Mouse (Mus musculus) frontal cortex, adult (tissue): ENCODE measurements around the gene Tnfrsf9.
"Not testable (repeated sequence)": the region's sequence is repeated elsewhere in the genome, so short reads cannot be mapped to it uniquely, and the experiment has no call there.

Experiments
- ATAC-seq: cut with Nextera tagmentation; 2 replicates; pipeline ENCODE4 v1.9.2; 2017; ENCODE audit warnings: mild to moderate bottlenecking, moderate library complexity, mixed read lengths; ENCODE audit not compliant: low TSS enrichment

The Tnfrsf9 gene

GRCm38 (mm10) chr4:150914290-150914733 lies at the start of gene Tnfrsf9, which contains the start of gene Park7:
Gene Tnfrsf9 (plus strand): TSS chr4:150914562.
Gene Park7 (minus strand): TSS chr4:150914437.
- peak; percentile 73 for ATAC-seq

DNA sequence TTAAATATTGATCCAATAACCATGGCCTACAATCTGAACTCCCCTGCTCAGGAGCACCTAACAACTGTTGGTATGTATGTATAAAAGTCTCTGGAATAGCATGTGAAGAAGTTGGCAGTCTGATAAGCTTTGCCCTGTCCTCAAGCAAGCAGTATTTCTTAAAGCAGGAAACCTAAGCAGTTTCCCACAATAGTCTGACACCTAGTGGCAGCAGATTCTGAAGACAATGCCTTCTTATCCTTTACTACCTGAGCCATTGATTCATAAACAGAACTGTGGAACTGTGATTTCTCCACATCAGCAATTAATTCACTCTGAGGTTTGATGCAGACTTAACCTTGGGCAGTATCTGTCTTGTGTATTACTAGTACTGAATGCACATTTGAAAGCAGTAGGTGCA lies 49.0 kb upstream of the Tnfrsf9 start:
- ATAC-seq, result no peak

DNA sequence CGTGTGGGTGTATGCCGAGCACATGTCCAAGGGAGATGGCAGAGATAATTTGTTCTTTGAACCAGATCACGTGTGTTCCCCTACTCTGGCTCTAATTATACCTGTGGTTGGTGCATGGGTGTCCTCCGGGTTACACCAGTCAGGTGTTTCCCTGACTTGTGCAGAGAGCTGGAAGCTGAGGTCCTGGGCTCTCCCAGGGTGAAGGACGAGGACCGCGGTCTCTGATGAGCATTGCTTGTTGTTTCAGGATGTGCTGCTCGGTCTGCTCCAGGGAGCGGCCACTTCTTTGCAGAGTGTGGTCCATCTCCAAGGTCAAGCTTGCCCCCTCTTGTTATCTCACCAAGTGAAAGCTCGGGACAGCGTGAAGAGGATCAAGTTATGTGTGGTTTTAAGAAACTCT lies 48.3 kb upstream of the Tnfrsf9 start:
- no peak for ATAC-seq

DNA sequence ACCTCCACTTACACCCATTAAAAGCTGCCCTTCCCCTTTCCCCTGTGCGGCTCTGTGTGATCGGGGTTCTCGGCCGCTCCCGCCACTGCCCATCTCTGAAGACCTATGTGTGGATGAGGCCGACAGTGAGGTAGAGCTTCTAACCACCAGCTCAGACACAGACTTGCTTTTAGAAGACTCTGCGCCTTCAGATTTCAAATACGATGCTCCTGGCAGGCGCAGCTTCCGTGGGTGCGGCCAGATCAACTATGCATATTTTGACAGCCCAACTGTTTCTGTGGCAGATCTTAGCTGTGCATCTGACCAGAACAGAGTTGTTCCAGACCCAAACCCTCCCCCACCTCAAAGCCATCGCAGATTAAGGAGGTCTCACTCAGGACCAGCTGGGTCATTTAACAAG lies 47.9 kb upstream of the Tnfrsf9 start:
- peak; percentile 64; the same call in 1 of the 2 replicates for ATAC-seq

GRCm38 (mm10) chr4:150868161-150868560 lies 46.2 kb upstream of the Tnfrsf9 start:
- no peak for ATAC-seq

- no peak for ATAC-seq
Observed at GRCm38 (mm10) chr4:150868859-150869258, 45.5 kb upstream of the Tnfrsf9 start.

DNA sequence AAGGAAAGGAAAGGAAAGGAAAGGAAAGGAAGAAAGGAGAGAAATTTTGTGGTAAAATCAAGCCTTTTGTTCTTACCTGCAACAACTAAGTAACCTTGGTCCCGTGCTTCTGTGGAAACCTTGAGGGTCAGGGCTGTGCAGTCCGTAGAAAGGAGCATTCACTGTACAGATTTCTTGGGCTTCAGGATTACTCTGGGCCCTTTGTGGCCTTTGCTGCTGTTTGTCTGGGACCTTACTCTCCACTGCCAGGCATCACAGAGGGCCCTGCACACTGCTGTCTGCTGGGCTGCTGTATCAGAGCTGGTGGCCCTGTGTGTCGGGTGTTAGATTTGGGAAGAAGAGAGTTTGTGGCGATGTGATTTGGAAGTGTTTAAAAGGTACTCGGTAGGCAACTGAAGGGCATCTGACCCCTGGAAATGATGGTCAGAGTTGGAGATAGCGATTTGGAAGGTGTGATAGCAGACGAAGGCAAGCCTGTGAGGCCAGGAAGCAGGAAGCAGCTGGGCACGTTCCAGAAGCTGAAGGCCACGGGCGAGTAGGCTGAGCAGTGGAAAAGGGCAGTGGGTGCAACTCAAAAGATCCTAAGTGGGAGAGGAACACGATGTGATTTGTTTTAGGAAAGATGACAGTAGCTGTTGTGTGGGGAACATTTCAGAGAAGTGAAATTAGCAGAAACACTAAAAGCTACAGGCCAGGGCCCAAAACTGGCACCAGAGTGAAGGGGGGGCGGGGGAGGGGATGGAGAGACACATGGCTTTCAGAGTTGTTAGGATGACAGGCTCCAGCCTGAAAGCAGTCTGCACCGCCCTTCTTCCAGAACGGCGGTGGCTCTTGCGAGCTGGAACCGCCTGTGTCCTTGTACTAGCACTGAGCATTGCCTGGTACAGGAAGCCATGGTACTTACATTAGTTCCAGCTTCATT lies 44.8 kb upstream of the Tnfrsf9 start:
- ATAC-seq, result no peak

DNA sequence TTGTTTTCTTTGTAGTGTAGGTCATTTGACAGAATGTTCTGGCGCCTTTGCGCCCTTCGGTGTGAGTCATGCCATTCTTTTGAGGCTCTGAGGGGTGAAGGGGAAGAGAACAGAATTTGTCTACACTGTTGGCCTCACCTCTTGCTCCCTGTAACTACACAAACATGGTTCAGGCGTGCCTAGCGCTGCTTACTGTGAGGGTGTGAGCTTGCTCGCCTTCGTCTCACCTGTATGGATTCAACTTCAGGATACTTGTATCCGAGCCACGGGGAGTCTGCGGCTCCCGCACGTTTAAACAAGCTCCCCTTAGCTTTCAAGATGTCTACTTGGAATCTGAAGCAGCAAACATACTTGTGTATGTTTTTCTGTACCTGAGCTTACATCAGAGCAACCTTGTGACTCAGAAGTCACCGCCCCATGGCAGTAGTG lies 43.4 kb upstream of the Tnfrsf9 start:
- ATAC-seq, result no peak

DNA sequence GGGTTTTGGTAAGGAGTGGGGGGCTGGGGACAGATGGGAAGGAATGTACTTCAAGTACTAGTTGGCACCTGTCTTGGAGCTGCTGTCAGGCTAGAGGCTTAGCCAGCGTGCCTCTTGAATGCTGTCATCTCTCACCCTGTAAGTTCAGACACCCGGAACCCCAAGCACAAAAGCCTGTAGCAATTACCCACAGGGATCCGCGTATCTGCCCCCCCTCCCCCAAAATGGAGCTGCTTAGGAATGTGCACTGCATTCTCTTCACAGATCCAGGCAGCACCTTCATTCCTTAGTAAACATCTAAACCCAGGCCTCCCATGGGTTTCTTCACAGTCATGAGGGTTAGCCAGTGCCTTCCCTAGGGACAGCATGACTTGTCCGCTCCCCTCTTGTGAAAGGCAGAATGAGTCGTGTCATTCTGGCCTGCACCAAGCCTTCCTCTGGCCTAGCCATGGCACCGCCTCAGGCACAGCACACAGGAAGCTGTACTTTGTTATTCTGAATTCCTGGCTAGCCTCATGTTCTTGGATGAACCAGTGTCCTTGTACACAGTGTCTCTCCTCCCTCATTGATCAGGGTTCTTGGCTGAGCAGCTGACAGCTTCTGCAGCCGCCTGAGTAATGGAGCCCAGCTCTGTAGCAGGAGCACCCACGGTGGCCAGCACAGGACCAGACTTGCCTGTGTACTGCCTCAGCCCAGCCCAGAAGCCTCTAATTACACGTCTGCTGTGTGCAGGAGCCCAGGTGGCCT lies 42.8 kb upstream of the Tnfrsf9 start:
- ATAC-seq, result peak; percentile 55; the same call in 1 of the 2 replicates

DNA sequence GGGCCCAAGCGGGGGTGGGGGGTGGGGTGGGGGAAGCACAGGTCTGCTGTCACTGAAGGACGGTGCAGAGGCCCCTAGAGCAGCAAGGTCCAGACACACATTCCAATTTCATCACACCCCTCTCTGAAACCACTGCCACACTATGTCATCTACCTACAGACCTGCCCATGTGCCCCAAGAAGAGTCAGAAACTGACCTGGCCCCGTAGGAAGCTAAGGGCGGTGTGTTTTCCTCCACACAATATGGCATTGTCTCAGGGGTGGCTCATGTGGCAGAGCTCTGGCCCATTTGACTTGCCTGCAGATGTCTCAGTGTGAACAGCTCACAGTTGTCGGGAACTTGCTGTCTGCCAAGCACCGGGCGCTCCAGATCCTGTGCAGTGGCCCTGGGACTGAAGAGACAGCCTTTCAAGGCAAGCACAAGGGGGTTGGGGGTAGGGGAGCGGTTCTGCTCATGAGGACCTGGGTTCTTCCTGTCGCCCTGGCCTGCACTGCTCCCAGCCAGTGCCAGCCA lies 42.2 kb upstream of the Tnfrsf9 start:
- ATAC-seq, result peak; percentile 70

DNA sequence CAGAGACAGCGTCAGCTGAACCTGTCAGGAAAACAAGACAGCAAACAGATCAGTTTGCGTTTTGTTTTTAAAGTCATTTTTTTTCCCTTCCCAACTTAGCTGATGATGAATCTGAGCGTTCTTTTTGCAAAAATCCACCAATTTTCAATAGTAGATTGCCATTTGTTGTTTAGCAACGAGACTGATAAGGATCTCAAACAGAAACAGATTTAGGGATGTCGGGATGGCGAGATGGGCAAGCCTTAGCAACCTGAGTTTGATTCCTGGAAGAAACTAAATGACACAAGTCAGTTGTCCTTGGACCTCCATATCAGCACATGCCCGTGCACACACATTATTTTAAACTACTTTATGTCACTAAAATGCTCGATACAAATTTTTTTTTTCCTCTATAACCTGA lies 41.7 kb upstream of the Tnfrsf9 start:
- ATAC-seq, result no peak

GRCm38 (mm10) chr4:150874416-150874815 lies 39.9 kb upstream of the Tnfrsf9 start:
- ATAC-seq, result not testable (repeated sequence)

DNA sequence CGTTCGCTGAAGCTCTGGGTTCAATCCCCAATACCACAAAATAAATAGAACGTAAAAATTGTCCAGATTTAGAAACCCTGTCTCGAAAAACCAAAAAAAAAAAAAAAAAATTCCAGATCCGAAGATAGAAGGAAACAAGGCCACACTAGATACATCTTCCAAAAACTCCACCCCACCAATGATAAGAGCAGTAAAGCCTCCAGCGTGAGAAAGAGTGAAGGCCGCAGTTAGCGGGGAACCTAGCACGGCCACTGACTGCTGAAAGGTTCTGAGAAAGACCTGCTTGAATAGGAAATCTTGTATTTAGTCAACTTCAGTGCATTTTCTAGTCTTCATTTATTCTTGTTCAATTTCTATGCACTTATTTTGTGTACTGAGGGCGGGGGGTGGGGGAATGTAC lies 39.0 kb upstream of the Tnfrsf9 start:
- ATAC-seq, result no peak

DNA sequence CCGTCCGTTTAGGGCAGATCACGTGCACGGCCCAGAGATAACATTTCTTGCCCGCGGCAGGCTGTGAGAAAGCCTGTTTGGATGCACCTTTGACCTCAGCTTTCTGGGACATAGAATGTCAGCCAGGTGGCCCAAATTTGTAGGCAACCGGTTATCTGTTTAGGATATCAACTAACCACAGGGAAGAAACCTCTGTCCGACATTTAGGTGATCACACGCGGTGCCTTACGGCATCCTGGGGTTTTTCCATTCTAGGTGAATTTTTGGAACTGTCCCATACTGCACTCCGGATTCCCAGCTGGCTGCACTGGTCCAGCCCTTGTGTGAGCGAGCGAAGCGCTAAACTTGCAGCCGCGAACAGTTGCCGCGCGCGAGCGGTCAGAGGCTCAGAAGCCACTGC lies 34.7 kb upstream of the Tnfrsf9 start:
- ATAC-seq, result no peak

DNA sequence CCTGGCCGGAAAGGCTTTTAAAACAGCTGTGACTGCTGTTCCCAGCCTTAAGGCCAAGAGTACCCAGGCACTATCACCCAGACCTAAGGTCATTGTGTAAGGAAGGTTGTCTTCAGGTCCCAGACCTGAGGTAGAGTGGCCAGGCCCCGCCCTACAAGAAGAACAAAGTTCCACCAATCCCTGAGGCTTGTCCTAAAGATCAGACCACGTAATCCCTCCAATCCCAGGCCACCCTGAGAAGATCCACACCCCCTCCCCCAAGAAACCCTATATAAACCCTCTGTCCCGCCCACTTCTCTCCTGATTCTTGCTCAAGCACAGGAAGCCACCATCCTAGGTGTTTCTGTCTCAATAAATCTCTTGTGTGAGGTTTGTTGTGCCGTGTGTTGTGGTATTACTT lies 34.0 kb upstream of the Tnfrsf9 start:
- ATAC-seq, result no peak

DNA sequence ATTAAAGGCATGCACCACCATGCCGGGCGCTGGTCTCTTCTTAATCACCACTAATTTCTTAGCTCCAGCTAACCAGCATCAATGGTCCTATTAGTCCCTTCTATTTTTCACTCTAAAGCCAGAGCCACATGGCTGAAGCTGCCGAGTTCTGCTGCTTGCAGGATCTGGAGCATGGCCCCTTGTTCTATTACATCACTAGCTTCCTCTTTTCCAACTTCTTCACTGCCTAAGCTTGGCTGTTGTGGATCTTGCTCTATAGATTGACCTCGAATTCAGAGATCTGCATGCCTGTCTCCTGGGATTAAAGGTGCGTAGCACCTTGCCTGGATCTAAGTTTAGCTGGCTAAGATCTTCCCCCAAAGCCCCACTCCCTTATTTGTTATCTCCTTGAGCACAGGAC lies 31.7 kb upstream of the Tnfrsf9 start:
- no peak for ATAC-seq

- ATAC-seq, result no peak
Observed at GRCm38 (mm10) chr4:150887903-150888302, 26.5 kb upstream of the Tnfrsf9 start.

GRCm38 (mm10) chr4:150888492-150888891 lies 25.9 kb upstream of the Tnfrsf9 start:
- no peak for ATAC-seq

GRCm38 (mm10) chr4:150889273-150889954 lies 24.9 kb upstream of the Tnfrsf9 start:
- no peak for ATAC-seq

DNA sequence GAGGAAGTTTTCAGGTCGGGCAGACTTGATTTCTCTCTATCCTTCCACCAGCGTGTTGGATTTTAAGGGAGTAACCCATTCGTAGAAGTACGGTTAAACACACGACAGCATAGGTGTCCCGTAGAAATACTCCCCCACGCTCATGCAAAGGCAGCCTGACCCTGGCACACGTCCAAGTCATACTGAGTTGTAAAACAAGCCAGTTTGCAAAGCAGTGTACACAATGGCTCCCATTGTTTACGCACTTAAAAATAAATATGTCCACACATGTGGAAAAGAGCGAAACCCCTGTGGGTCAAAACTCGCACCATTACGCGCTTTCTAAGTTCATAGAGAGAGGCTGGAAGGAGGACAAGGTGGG lies 24.4 kb upstream of the Tnfrsf9 start:
- no peak for ATAC-seq

- ATAC-seq, result no peak
Observed at GRCm38 (mm10) chr4:150891308-150891707, 23.1 kb upstream of the Tnfrsf9 start.
